Mouse (Mus musculus) heart, postnatal 0 days (tissue): ENCODE results near the gene Erg28. TPM values are rescaled to one million over a fixed set of nuclear protein-coding genes. Genes with fewer than 3 reads are reported as not detected.

Experiments used
- ATAC-seq: fragments of 200-750 bp; cut with Nextera tagmentation; 2 replicates; pipeline ENCODE4 v1.8.0; 2017; ENCODE audit warnings: low read depth, moderate number of reproducible peaks, moderate library complexity; ENCODE audit not compliant: insufficient read depth
- DNase-seq: peaks from one replicate; pipeline ENCODE4 v3.0.0-alpha.2; 2016; ENCODE audit warnings: low spot score
- H3K27ac ChIP-seq: fragments of 300-500 bp; sonication (generic); 2 replicates; pipeline ENCODE4 v1.5.1; 2014; ENCODE audit warnings: low read depth, mild to moderate bottlenecking
- H3K27me3 ChIP-seq: fragments of 300-500 bp; sonication (generic); 2 replicates; pipeline ENCODE4 v1.6.1; 2014; ENCODE audit warnings: low read length, mixed read lengths; ENCODE audit not compliant: control insufficient read depth, insufficient read depth
- H3K36me3 ChIP-seq: fragments of 300-500 bp; sonication (generic); replicated peaks from 2 replicates; pipeline ENCODE4 v1.6.1; 2014; ENCODE audit warnings: low read length, mixed read lengths; ENCODE audit not compliant: control insufficient read depth, insufficient read depth
- H3K4me1 ChIP-seq: fragments of 300-500 bp; sonication (generic); 2 replicates; pipeline ENCODE4 v1.6.1; 2014; ENCODE audit warnings: antibody characterized with exemption; ENCODE audit not compliant: control insufficient read depth, insufficient read depth
- H3K4me2 ChIP-seq: fragments of 300-500 bp; sonication (generic); 2 replicates; pipeline ENCODE4 v1.6.1; 2014; ENCODE audit warnings: low read depth, mild to moderate bottlenecking, low read length, moderate library complexity
- H3K4me3 ChIP-seq: fragments of 300-500 bp; sonication (generic); 2 replicates; pipeline ENCODE4 v1.5.1; 2014; ENCODE audit warnings: low read depth, low read length
- H3K9ac ChIP-seq: fragments of 300-500 bp; sonication (generic); replicated peaks from 2 replicates; pipeline ENCODE4 v1.6.1; 2014; ENCODE audit warnings: low read depth, low read length, mixed read lengths
- H3K9me3 ChIP-seq: fragments of 300-500 bp; sonication (generic); replicated peaks from 2 replicates; pipeline ENCODE4 v1.6.1; 2016; ENCODE audit warnings: low read length; ENCODE audit not compliant: control insufficient read depth
- CTCF ChIP-seq: IDR thresholded peaks from 2 replicates; pipeline ENCODE4 v1.5.1; 2016; ENCODE audit warnings: antibody characterized with exemption, control low read depth, low read depth
- EP300 ChIP-seq: IDR thresholded peaks from 2 replicates; pipeline ENCODE4 v1.6.1; 2016; ENCODE audit warnings: antibody characterized with exemption, low read depth
- WGBS: fragments of 180-500 bp; shearing (Covaris S2); extraction: QIAGEN DNeasy Blood & Tissue Kit; methylation state at CpG from one replicate; pipeline ENCODE4 v1.1.7; 2014; 5-methylcytosine and 5-hydroxymethylcytosine counted together
- polyA plus RNA-seq: library from polyadenylated mRNA; unstranded; fragments of >200 nt; fragmentation: Nextera tagmentation; extraction: Ambion mirVana; gene quantifications from 2 replicates; pipeline ENCODE4 v1.2.1, GENCODE M21; 2015
- total RNA-seq: library from RNA; depleted of rRNA; stranded (reverse); fragments of >200 nt; gene quantifications from 2 replicates; pipeline ENCODE4 v1.2.3, GENCODE M21; 2014; ENCODE audit warnings: low replicate concordance; rRNA removed

Erg28 gene
- total and polyA plus RNA-seq, 2 experiments from 2014 or later = 14.2 to 27.7 TPM

DNA sequence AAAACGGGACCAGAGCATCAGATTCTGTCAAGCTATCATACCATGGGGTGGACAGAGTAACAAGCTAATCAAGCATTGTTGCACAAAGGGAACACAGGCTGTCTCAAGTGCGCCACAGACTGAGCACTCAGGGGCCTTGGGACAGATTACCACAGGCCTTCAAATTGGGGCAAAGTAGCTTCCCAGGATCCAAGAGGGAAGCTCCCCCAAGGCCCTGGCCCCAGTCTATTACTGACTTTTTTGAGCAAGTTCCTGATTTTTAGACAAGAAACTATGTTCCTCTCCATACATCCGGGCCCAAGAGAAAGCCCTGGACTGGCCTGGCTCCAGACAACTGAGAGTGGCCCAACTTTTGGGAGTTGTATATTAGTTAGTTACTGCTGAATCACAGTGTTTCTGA is 42.7 kb downstream of the Erg28 start:
- no peak for DNase-seq
- no peaks in the 10 kb centered on the region for H3K4me1 ChIP-seq
- H3K4me2 ChIP-seq = no peak overlapping the region
- no peaks in the 10 kb centered on the region for H3K9me3 ChIP-seq
- H3K9ac ChIP-seq = no peak overlapping the region
- ATAC-seq = no peak
- no peaks in the 10 kb centered on the region for H3K36me3 ChIP-seq
- H3K4me3 ChIP-seq = no peak overlapping the region
- WGBS = 84% methylated on average over 3 of the region's 3 CpGs
- TF ChIP-seq EP300 (no peak), CTCF (no peak)
- no peak overlapping the region for H3K27ac ChIP-seq
- no peaks in the 10 kb centered on the region for H3K27me3 ChIP-seq

- H3K27ac ChIP-seq = no peak overlapping the region
- ATAC-seq = no peak
Measured at GRCm38 (mm10) chr12:85779707-85780106, 44.6 kb downstream of the Erg28 start.

GRCm38 (mm10) chr12:85778962-85779361 is 45.4 kb downstream of the Erg28 start:
- ATAC-seq (no peak), DNase-seq (no peak)
- H3K9me3 ChIP-seq = peaks cover 2% of the 10 kb centered on the region; the same call in 1 of the 2 replicates
- no peaks in the 10 kb centered on the region for H3K27me3 ChIP-seq
- WGBS = 70% methylated on average over 3 of the region's 3 CpGs
- no peaks in the 10 kb centered on the region for H3K4me1 ChIP-seq
- H3K27ac ChIP-seq = no peak overlapping the region
- no peak for TF ChIP-seq CTCF
- TF ChIP-seq EP300 = no peak
- H3K4me3 ChIP-seq = no peak overlapping the region
- H3K9ac ChIP-seq = no peak overlapping the region
- no peaks in the 10 kb centered on the region for H3K36me3 ChIP-seq
- H3K4me2 ChIP-seq = no peak overlapping the region

More at GRCm38 (mm10) chr12:85779707-85780106, 44.6 kb downstream of the Erg28 start:
- no peak for TF ChIP-seq EP300
- no peak for TF ChIP-seq CTCF
- Histone ChIP-seq H3K4me3 (no peak overlapping the region), H3K9ac (no peak overlapping the region), H3K27me3 (no peaks in the 10 kb centered on the region), H3K4me1 (no peaks in the 10 kb centered on the region), H3K9me3 (no peaks in the 10 kb centered on the region), H3K4me2 (no peak overlapping the region), H3K36me3 (no peaks in the 10 kb centered on the region)
- no peak for DNase-seq
- 89% methylated on average over 5 of the region's 5 CpGs for WGBS

- H3K27me3 ChIP-seq = no peaks in the 10 kb centered on the region
- peaks cover 2% of the 10 kb centered on the region for H3K4me1 ChIP-seq
- H3K36me3 ChIP-seq = no peaks in the 10 kb centered on the region
- no peak overlapping the region for H3K4me2 ChIP-seq
- no peak overlapping the region for H3K4me3 ChIP-seq
- DNase-seq = no peak
- H3K27ac ChIP-seq = no peak overlapping the region
- no peak overlapping the region for H3K9ac ChIP-seq
- peaks cover 7% of the 10 kb centered on the region; the same call in 1 of the 2 replicates for H3K9me3 ChIP-seq
- ATAC-seq = no peak
- WGBS = 35% methylated on average over 3 of the region's 3 CpGs
- TF ChIP-seq EP300 (no peak), CTCF (no peak)
Measured at GRCm38 (mm10) chr12:85771356-85771755, 53.0 kb downstream of the Erg28 start.

GRCm38 (mm10) chr12:85767750-85768149 is 56.6 kb downstream of the Erg28 start:
- DNase-seq (no peak), ATAC-seq (no peak)
- no peak overlapping the region for H3K9ac ChIP-seq
- 53% methylated on average over 4 of the region's 4 CpGs for WGBS
- TF ChIP-seq EP300 = no peak
- TF ChIP-seq CTCF = no peak
- H3K4me1 ChIP-seq = peaks cover 25% of the 10 kb centered on the region
- H3K4me3 ChIP-seq = no peak overlapping the region
- H3K27me3 ChIP-seq = no peaks in the 10 kb centered on the region
- H3K4me2 ChIP-seq = no peak overlapping the region
- H3K36me3 ChIP-seq = no peaks in the 10 kb centered on the region
- H3K9me3 ChIP-seq = no peaks in the 10 kb centered on the region
- no peak overlapping the region for H3K27ac ChIP-seq

GRCm38 (mm10) chr12:85766287-85766686 is 58.1 kb downstream of the Erg28 start:
- no peak overlapping the region for H3K4me3 ChIP-seq
- H3K4me1 ChIP-seq = peaks cover 25% of the 10 kb centered on the region
- no peak for TF ChIP-seq CTCF
- no peak for TF ChIP-seq EP300
- no peak overlapping the region for H3K9ac ChIP-seq
- H3K36me3 ChIP-seq = no peaks in the 10 kb centered on the region
- no peaks in the 10 kb centered on the region for H3K9me3 ChIP-seq
- 63% methylated on average over 3 of the region's 3 CpGs for WGBS
- peak overlapping the region; percentile 47 for H3K27ac ChIP-seq
- DNase-seq (no peak), ATAC-seq (peak; percentile 37; the same call in 1 of the 2 replicates)
- no peaks in the 10 kb centered on the region for H3K27me3 ChIP-seq
- no peak overlapping the region for H3K4me2 ChIP-seq

Other genes with a start within 250 kb of the Erg28 start
- gene Jdp2, start 225.5 kb downstream of the Erg28 start, total RNA-seq = 17.6 and 17.9 TPM in 2 replicates
- gene Jdp2, start 225.5 kb downstream of the Erg28 start, polyA plus RNA-seq = 0.44 TPM in 1 of 2 replicates, not detected in the other
- gene Batf, start 137.9 kb downstream of the Erg28 start, total RNA-seq = 1.4 and 3.2 TPM in 2 replicates
- 2.1 and 2.6 TPM in 2 replicates for gene Batf, start 137.9 kb downstream of the Erg28 start, polyA plus RNA-seq
- gene Flvcr2, start 78.0 kb downstream of the Erg28 start, total RNA-seq = 16.2 and 28.2 TPM in 2 replicates
- 7.3 and 9.7 TPM in 2 replicates for gene Flvcr2, start 78.0 kb downstream of the Erg28 start, polyA plus RNA-seq
- gene Ttll5, start 109 bp upstream of the Erg28 start, total RNA-seq = 16.8 and 21.2 TPM in 2 replicates
- 5.9 and 6.3 TPM in 2 replicates for gene Ttll5, start 109 bp upstream of the Erg28 start, polyA plus RNA-seq